Mouse (Mus musculus) heart, postnatal 36 days (tissue): ENCODE measurements around the gene Wt1. TPM values are rescaled to one million over a fixed set of nuclear protein-coding genes. Genes with fewer than 3 reads are reported as not detected.
A peak's percentile ranks its signal among the peaks of the same experiment; 100 is the strongest.

Experiments
- DNase-seq, 2 experiments: peaks; one replicate each; pipeline ENCODE4 v3.0.0; 2021 to 2022
- intact Hi-C: fragments of 180-260 bp; cut with DNase I; formaldehyde crosslinking; loops from one replicate; pipeline ENCODE4 v1.15.1; 2025
- total RNA-seq, 2 experiments: library from RNA; stranded (reverse); gene quantifications; 2 replicates each; pipeline ENCODE4 v1.2.3; 2021

Gene Wt1
- total RNA-seq, 2 experiments from 2014 or later = 5.2 to 6.9 TPM

GRCm38 (mm10) chr2:105125205-105125604, 1.1 kb upstream of the Wt1 start:
- DNase-seq = no peak
- intact Hi-C loops = loop anchor here (5.0 kb wide), 1 partner anchor 108 kb away; the partner anchor contains the start of gene Eif3m

- intact Hi-C loops = loop anchor here (5.0 kb wide), 1 partner anchor 108 kb away; the partner anchor contains the start of gene Eif3m
- no peak for DNase-seq
These were observed 688 bp upstream of the Wt1 start for GRCm38 (mm10) chr2:105125641-105126040.

GRCm38 (mm10) chr2:105126691-105127530, 582 bp downstream of the Wt1 start:
- peak; percentile 25 to 34 for DNase-seq

GRCm38 (mm10) chr2:105127531-105128480, 1.5 kb downstream of the Wt1 start:
- DNase-seq = peak; percentile 33 to 40
- intact Hi-C loops = loop anchor here (5.0 kb wide), 1 partner anchor 111 kb away; the partner anchor contains the start of gene Eif3m

More at GRCm38 (mm10) chr2:105126691-105127530, 582 bp downstream of the Wt1 start:
- intact Hi-C loops = loop anchor here (5.0 kb wide), 1 partner anchor 110 kb away; the partner anchor contains the start of gene Eif3m

- intact Hi-C loops = loop anchor here (5.0 kb wide), 1 partner anchor 111 kb away; the partner anchor contains the start of gene Eif3m
- no peak for DNase-seq
These were observed 2.2 kb downstream of the Wt1 start for GRCm38 (mm10) chr2:105128564-105128963.

- intact Hi-C loops = loop anchor here (5.0 kb wide), 2 partner anchors 42 to 542 kb away; no protein-coding TSS in a partner anchor
These were observed 4.2 kb downstream of the Wt1 start for GRCm38 (mm10) chr2:105130351-105131060.

GRCm38 (mm10) chr2:105131061-105131810, 4.9 kb downstream of the Wt1 start:
- intact Hi-C loops = loop anchor here (5.0 kb wide), 2 partner anchors 41 to 541 kb away; no protein-coding TSS in a partner anchor
- no peak for DNase-seq

More at GRCm38 (mm10) chr2:105130351-105131060, 4.2 kb downstream of the Wt1 start:
- DNase-seq = peak; percentile 53 to 55

GRCm38 (mm10) chr2:105131811-105132100, 5.4 kb downstream of the Wt1 start:
- intact Hi-C loops = loop anchor here (5.0 kb wide), 2 partner anchors 41 to 541 kb away; no protein-coding TSS in a partner anchor
- DNase-seq = no peak

GRCm38 (mm10) chr2:105132300-105132699, 6.0 kb downstream of the Wt1 start:
- intact Hi-C loops = loop anchor here (5.0 kb wide), 2 partner anchors 40 to 540 kb away; no protein-coding TSS in a partner anchor
- no peak for DNase-seq

GRCm38 (mm10) chr2:105132933-105133795, 6.8 kb downstream of the Wt1 start:
- intact Hi-C loops = loop anchor here (5.0 kb wide), 2 partner anchors 39 to 539 kb away; no protein-coding TSS in a partner anchor
- no peak for DNase-seq

- DNase-seq = peak; percentile 45 to 53
- intact Hi-C loops = loop anchor here (5.0 kb wide), 2 partner anchors 38 to 538 kb away; no protein-coding TSS in a partner anchor
These were observed 8.0 kb downstream of the Wt1 start for GRCm38 (mm10) chr2:105134296-105134695.

- DNase-seq = no peak
- intact Hi-C loops = no loop called here
These were observed 13.1 kb downstream of the Wt1 start for GRCm38 (mm10) chr2:105139471-105139870.

- DNase-seq = no peak
- intact Hi-C loops = no loop called here
These were observed 15.0 kb downstream of the Wt1 start for GRCm38 (mm10) chr2:105141371-105141770.

- DNase-seq = no peak
- intact Hi-C loops = no loop called here
These were observed 17.4 kb downstream of the Wt1 start for GRCm38 (mm10) chr2:105143731-105144130.

GRCm38 (mm10) chr2:105151544-105151943, 25.2 kb downstream of the Wt1 start:
- no peak for DNase-seq
- intact Hi-C loops = no loop called here

- intact Hi-C loops = no loop called here
- DNase-seq = no peak
These were observed 26.7 kb downstream of the Wt1 start for GRCm38 (mm10) chr2:105153046-105153445.

GRCm38 (mm10) chr2:105160949-105161348, 34.6 kb downstream of the Wt1 start:
- DNase-seq = no peak
- intact Hi-C loops = no loop called here

GRCm38 (mm10) chr2:105162763-105163162, 36.4 kb downstream of the Wt1 start:
- DNase-seq = no peak
- intact Hi-C loops = no loop called here
